Mouse (Mus musculus) lung, embryonic 16.5 days (tissue): ENCODE measurements around the gene Gm3033. TPM values are rescaled to one million over a fixed set of nuclear protein-coding genes. Genes with fewer than 3 reads are reported as not detected.
"Not testable (repeated sequence)": the region's sequence is repeated elsewhere in the genome, so short reads cannot be mapped to it uniquely, and the experiment has no call there.

ENCODE experiments used
- ATAC-seq: fragments of 200-750 bp; cut with Nextera tagmentation; 2 replicates; pipeline ENCODE4 v1.8.0; 2017; ENCODE audit warnings: low read depth, mild to moderate bottlenecking, moderate library complexity
- H3K27ac ChIP-seq: fragments of 300-500 bp; sonication (generic); 2 replicates; pipeline ENCODE4 v1.5.1; 2014; ENCODE audit warnings: mild to moderate bottlenecking, control low read depth, low read length
- H3K27me3 ChIP-seq: fragments of 300-500 bp; sonication (generic); 2 replicates; pipeline ENCODE4 v1.6.1; 2014; ENCODE audit warnings: low read depth, low read length, mixed read lengths; ENCODE audit not compliant: control insufficient read depth, insufficient read depth
- H3K36me3 ChIP-seq: fragments of 300-500 bp; sonication (generic); 2 replicates; pipeline ENCODE4 v1.6.1; 2014; ENCODE audit warnings: low read length; ENCODE audit not compliant: control insufficient read depth, insufficient read depth
- H3K4me1 ChIP-seq: fragments of 300-500 bp; sonication (generic); replicated peaks from 2 replicates; pipeline ENCODE4 v1.6.1; 2014; ENCODE audit warnings: low read length, mixed read lengths; ENCODE audit not compliant: control insufficient read depth, insufficient read depth
- H3K4me2 ChIP-seq: fragments of 300-500 bp; sonication (generic); 2 replicates; pipeline ENCODE4 v1.6.1; 2014; ENCODE audit warnings: low read depth, low read length, control low read depth
- H3K4me3 ChIP-seq: fragments of 300-500 bp; sonication (generic); 2 replicates; pipeline ENCODE4 v1.5.1; 2014; ENCODE audit warnings: mild to moderate bottlenecking, low read length, control low read depth
- H3K9ac ChIP-seq: fragments of 300-500 bp; sonication (generic); 2 replicates; pipeline ENCODE4 v1.6.1; 2014; ENCODE audit warnings: low read length, control low read depth
- H3K9me3 ChIP-seq: fragments of 300-500 bp; sonication (generic); 2 replicates; pipeline ENCODE4 v1.6.1; 2016; ENCODE audit warnings: low read length; ENCODE audit not compliant: control insufficient read depth
- WGBS: fragments of 180-500 bp; shearing (Covaris S2); extraction: QIAGEN DNeasy Blood & Tissue Kit; methylation state at CpG from one replicate; pipeline ENCODE4 v1.1.7; 2014; 5-methylcytosine and 5-hydroxymethylcytosine counted together
- polyA plus RNA-seq: library from polyadenylated mRNA; unstranded; fragments of >200 nt; fragmentation: Nextera tagmentation; extraction: Ambion mirVana; gene quantifications from 2 replicates; pipeline ENCODE4 v1.2.1, GENCODE M21; 2015

Gm3033 gene
- not detected in 2 replicates for polyA plus RNA-seq

- not testable (repeated sequence) for H3K27ac ChIP-seq, H3K27me3 ChIP-seq, H3K4me3 ChIP-seq, H3K9me3 ChIP-seq, ATAC-seq, H3K36me3 ChIP-seq, H3K4me1 ChIP-seq, H3K9ac ChIP-seq, H3K4me2 ChIP-seq
- no CpG with 5 or more reads among the region's 2 CpGs for WGBS
These were observed at the start of gene Gm3033 for GRCm38 (mm10) chr14:3845945-3846344. Gene Gm3033 (plus strand): TSS chr14:3846245.

- not testable (repeated sequence) for H3K27ac ChIP-seq, H3K9me3 ChIP-seq, H3K36me3 ChIP-seq, H3K27me3 ChIP-seq, H3K4me2 ChIP-seq, H3K4me1 ChIP-seq, H3K9ac ChIP-seq, ATAC-seq, H3K4me3 ChIP-seq
- WGBS = no CpG with 5 or more reads among the region's 31 CpGs
These were observed 36.3 kb upstream of the Gm3033 start, which contains the start of gene Gm3002 for GRCm38 (mm10) chr14:3809774-3810173. Gene Gm3002 (plus strand): TSS chr14:3810074.

GRCm38 (mm10) chr14:3883872-3884271 is 37.8 kb downstream of the Gm3033 start, which contains the start of gene Gm2916:
Gene Gm2916 (plus strand): TSS chr14:3884172.
- not testable (repeated sequence) for ATAC-seq, H3K27ac ChIP-seq, H3K4me1 ChIP-seq, H3K9me3 ChIP-seq, H3K27me3 ChIP-seq, H3K9ac ChIP-seq, H3K4me2 ChIP-seq, H3K4me3 ChIP-seq, H3K36me3 ChIP-seq
- WGBS = no CpG with 5 or more reads among the region's 1 CpGs

Other genes with a start within 250 kb of the Gm3033 start
- not detected in 2 replicates for gene Gm3012, start 211.7 kb upstream of the Gm3033 start, polyA plus RNA-seq
- gene Gm3020, start 194.2 kb upstream of the Gm3033 start, polyA plus RNA-seq = 1.1 TPM in 2 replicates
- gene Gm3043, start 157.5 kb upstream of the Gm3033 start, polyA plus RNA-seq = not detected in 2 replicates
- gene Gm3002, start 36.2 kb upstream of the Gm3033 start, polyA plus RNA-seq = 0.26 TPM in 2 replicates
- not detected in 2 replicates for gene Gm2916, start 37.9 kb downstream of the Gm3033 start, polyA plus RNA-seq
- not detected in 2 replicates for gene Gm3029, start 85.5 kb downstream of the Gm3033 start, polyA plus RNA-seq
- gene Gm3095, start 117.3 kb downstream of the Gm3033 start, polyA plus RNA-seq = not detected in 2 replicates
- not detected in 2 replicates for gene Gm3099, start 152.1 kb downstream of the Gm3033 start, polyA plus RNA-seq
- gene Gm5796, start 177.7 kb downstream of the Gm3033 start, polyA plus RNA-seq = not detected in 2 replicates
- not detected in 2 replicates for gene Gm3115, start 237.9 kb downstream of the Gm3033 start, polyA plus RNA-seq